Mouse (Mus musculus) cortical plate, adult 2 months (tissue): ENCODE measurements around the gene Mtg1.

ENCODE experiments used
- CTCF ChIP-seq: fragments of 200-500 bp; IDR thresholded peaks from 2 replicates; pipeline ENCODE4 v1.5.1; 2011; ENCODE audit warnings: mild to moderate bottlenecking, control low read depth, low read length; ENCODE audit not compliant: insufficient read depth; ENCODE audit errors: extremely low read depth
- POLR2A ChIP-seq: fragments of 200-500 bp; IDR thresholded peaks from 2 replicates; pipeline ENCODE4 v1.6.1; 2011; ENCODE audit warnings: mild to moderate bottlenecking, low read length, control low read depth; ENCODE audit not compliant: insufficient read depth; ENCODE audit errors: extremely low read depth

- no peak for TF ChIP-seq POLR2A
- no peak for TF ChIP-seq CTCF
These were observed 35.9 kb upstream of the Mtg1 start for GRCm38 (mm10) chr7:140101498-140101897.
